Mouse (Mus musculus): ENCODE measurements at regions not wholly inside any gene's neighbourhood (a gene's known extent, or its start where the extent isn't known, plus 50 kb on each side); places are given as distances from the start of the nearest gene placed in this dataset.

DNA sequence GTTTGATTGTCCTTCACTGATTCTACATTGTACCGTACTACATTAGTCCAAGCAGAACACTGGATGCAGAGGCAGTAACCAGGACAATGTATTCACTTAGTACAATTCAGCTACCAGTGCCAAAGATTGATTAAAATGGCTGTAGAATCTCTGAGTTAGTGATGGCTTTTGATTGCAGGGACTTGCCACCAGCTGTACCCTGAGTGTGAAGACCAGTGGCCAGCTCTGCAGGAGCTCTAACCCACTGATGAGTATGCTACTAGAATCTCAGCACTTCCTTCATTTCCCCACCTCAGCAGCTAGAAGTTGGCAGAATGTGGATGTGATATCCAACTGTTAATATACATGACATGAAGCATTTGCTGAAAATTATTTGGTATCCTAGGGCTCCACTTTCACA lies 956.8 kb downstream of the Hace1 start:
- DNase-seq, result no peak

DNA sequence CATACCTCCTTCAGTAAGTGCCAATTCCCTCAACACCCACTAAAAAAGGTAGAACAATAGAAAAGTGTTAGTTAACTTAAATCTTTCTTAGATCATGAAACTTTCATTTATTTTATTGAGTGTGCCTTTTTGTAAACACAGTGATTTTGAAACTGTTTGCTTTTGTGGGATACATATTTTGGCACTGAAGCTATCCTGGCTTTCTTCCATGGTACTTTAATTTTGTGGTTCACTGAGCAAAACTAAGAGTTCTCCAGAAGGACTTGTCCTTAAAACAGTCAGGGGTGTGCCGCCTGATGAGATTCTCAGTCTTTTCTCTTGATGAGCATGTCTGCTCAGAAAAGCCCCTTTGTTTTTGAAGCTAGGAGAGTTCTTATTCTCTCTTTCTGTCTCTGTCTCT lies 982.9 kb downstream of the Hace1 start:
- DNase-seq, result peak; percentile 8

DNA sequence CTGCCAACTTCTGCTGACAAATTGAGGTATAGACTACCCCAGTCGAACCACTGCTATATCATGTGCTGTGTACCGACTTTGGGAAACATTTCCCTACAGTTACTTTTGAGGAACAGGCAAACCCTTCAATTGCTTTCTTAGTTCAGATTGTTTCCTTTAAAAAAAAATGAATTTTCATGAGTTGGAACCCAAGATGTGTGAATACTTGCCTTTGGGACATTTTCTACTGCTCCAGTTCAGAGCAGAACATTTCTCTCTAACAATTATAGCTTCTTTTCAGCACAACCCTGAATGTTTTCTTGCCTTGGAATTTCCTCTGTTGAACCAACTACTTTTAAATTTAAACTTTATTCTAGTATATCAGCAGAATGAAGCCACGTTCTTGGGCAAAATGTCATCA lies 998.5 kb downstream of the Hace1 start:
- DNase-seq, result no peak

Data from retina, postnatal 1 day (tissue).